Mouse (Mus musculus) mouse trophoblast stem cell (cell line): Measurements from ENCODE around the gene Gnl2.

Source experiments
- in situ Hi-C, 2 experiments: fragments of 300-500 bp; cut with MseI, MboI; formaldehyde crosslinking; loops; 2 replicates in 1 of 2; 3 replicates in 1 of 2; pipeline ENCODE4 v1.15.1; 2025

Gene Gnl2

DNA sequence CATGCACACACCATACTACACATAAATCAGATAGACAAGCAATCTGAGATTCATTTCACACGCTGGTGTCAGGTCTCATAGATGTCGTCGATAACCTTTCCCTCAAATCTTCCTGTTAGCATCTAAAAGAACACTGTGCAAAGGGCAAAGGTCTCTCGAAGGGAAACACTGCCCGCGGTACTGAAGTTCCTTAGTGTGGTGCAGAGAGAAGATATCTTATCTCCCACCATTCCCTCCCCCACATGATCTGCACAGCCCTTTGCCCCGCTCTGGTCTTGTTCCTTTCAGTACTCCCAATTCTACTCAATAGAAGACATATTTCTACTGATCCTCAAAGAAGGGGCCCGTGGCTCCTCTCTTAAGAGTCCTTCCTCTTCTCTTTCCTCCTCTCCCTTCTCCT lies 13.4 kb upstream of the Gnl2 start:
- in situ Hi-C loops, result no loop called here

DNA sequence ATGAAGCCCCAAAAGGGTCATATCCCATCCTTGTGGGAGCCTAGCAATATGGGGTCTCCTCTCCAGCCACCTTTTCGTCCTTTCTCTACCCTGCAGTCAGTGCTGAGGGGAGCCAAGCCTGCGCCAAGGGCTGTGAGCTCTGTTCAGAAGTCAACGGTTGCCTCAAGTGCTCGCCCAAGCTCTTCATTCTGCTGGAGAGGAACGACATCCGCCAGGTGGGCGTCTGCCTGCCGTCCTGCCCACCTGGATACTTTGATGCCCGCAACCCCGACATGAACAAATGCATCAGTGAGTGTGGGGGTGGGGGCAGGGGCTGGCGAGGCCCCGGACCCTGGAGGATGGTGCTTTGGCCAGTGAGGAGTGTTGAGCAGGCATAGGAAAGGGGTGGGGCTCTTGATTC lies 11.5 kb upstream of the Gnl2 start:
- in situ Hi-C loops, result no loop called here

DNA sequence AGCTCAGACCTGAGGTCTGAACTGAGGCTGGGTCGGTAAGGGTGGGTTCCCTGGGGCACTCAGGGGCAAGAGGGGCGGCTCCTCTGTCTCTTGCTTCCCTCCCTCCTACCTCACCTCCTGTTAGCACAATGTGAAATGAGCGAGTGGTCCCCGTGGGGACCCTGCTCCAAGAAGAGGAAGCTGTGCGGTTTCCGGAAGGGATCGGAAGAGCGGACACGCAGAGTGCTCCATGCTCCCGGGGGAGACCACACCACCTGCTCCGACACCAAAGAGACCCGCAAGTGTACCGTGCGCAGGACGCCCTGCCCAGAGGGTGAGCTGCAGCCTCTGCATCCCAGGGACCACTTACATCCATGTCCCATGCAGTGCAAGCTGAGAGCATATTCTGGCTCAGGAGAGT lies 8.9 kb upstream of the Gnl2 start:
- in situ Hi-C loops, result no loop called here

DNA sequence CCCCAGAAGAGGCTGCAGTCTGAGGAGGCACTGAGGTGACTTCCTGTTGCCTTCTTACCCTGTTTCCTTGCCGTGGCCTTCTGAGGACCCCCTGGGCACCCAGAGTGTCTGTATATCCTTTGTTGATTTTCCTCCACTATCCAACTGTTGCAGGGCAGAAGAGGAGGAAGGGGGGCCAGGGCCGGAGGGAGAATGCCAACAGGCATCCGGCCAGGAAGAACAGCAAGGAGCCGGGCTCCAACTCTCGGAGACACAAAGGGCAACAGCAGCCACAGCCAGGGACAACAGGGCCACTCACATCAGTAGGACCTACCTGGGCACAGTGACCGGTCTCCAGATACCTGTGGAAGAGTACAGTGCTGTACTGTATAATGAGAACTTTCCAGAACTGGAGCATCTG lies 8.2 kb upstream of the Gnl2 start:
- in situ Hi-C loops, result no loop called here

DNA sequence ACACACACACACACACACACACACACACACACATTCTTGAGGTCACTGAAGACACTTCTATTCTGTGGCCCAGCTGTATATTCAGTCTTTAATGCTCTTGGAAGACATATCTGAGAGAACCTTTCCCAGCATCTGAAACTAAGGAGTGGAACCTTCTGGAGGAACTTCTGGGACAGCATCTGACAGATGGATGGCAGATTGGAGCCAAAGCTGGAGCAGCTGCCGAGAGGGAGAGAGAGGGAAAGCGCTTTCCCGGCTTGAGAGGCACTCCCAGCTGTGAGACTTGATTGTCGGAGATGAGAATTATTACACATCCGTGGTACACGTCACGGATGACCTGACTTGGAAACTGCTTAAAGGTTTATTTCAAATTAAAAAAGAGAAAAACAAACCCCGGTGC lies 7.7 kb upstream of the Gnl2 start:
- in situ Hi-C loops, result no loop called here

DNA sequence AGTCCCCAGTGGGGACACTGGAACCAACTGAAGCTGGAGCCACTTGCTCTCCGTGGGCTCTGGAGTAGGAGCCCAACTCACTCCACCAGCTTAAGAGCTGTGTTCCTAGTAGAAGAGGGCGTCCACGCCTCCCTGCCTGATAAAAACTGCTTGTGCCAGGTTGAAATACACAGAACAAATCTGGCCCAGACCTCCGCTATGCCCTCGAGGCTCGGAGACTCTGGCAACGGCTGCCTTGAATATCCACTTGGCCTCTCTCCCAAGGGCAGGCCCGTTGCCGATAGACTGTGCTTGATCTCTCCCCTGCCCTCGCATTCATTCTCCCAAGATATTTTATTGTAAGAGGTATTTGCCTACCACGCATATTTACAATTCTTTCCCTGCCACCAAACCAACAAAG lies 1.0 kb downstream of the Gnl2 start:
- in situ Hi-C loops, result no loop called here

DNA sequence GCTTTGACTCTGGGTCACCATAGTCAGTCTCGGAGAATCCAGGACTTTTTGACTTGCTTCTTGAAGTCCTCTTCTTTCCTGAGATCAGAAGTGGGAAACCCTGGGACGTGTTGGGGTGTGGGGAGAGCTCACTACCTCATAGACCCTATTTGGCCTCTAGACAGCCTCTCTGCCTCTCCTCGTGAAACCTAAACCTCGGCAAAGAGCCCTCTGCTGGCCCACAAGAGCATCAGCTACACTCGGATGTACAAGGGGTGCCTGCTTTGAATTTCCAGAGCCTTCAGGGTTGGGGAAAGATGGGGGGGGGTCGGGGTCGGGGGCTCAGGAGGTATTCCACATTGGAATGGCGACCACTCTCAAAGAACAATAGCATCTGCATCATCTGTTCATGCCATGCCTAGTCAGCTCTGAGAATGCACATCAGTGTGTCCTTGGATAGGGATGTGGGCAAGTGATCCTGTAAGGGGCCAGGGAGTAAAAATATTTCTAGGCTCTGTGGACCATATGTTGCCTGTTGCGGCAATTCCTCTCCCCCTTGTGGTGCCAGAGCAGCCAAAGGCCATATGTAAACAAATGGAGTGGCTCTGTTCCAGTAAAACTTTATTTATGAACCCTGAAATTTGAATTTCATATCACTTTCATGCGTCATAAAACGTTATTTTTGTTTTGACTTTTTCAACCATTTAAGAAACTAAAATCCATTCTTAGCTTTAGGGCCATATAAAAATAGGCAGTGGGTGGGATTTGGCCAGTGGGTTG lies 4.6 kb downstream of the Gnl2 start:
- in situ Hi-C loops, result loop anchor here in 1 of 2 experiments (5.0 kb wide), 1 partner anchor 64 kb away; no protein-coding TSS in a partner anchor

DNA sequence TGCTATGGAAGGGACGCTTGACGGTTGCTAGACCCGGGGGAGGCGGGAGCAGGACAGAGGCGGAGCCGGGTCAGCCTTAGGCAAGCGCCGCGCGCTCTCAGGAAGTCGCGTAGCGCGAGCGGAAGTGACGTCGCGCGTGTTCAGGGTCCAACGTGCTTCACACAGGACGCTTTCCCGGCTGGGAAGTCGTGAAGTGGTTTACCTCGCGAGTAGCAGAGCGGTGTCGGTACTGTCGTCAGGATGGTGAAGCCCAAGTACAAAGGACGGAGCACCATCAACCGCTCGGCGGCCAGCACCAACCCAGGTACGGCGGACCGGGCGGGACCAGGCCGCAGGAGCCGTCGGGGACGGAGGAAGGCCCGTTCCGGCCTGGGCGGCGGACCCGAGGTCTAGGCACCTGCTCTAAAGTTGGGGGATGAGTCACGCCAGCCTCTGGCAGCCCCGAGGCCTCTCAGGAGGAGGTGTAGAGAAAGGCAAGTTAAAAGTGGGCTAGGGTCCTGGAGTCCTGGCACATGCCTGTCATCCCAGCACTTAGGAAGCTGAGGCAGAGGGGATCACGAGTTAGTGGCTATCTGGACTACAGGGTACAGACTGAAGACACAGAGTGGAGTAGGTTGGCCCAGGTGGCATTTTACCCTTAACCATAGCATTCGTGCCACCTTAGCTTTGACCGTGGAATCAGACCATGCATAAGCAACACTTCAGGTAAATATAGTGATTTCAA lies 13.7 kb downstream of the Gnl2 start:
- in situ Hi-C loops, result no loop called here

DNA sequence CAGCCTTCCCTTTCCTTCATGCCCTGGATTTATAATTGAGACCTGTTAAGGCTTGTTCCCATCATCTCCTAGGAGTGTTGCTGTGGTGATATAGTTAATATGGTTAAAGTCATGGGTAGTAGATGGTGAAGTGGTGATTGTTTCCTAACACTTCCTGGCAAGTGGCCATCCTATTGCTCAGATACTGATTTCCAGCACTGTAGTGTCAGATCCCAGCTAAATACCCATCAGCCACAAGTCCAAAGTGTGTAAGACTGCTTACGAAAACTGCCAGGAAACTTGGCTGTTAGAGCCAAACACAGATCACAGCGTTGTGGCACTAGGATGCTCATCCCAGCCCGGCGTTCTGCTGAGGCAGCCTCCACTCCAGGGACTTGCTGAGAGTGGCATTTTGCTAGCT lies 18.0 kb downstream of the Gnl2 start:
- in situ Hi-C loops, result no loop called here

DNA sequence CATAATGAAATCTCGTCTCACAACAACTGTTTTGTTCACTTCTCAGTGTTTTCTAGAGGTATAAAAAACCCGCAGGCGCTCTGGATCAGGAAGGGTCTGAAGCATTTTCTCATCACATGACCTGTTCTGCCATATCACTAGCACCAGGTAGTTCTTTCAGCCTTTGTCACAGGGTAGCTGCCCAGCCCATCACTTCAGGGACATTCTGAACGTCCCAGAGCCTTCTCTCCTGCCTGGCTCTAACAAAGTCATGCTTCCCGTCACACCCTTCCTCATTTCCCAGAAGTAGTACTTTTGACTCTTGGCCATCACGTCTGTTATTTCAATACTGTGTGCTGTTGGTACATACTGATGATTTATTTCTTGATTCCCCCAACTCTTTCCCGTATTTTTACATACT lies 28.1 kb downstream of the Gnl2 start:
- in situ Hi-C loops, result no loop called here

DNA sequence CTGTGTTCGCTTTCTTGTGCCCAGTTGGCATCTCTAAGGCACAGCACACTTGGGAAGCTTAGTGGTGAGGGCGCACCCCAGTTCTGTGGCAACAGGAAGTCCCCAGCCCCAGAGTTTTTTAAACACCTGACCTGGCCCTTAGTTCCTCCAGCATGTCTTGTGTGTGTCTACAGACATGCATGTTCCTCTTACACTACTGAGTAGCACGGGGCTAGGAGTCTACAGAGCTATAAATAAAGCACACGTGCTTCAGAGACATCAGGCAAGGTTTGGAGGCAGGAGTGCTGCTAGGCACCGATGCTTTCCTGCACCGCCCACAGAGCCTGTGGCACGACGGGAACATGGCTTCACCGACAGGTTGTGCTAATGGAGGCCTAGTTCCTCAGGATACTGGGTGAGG lies 39.0 kb downstream of the Gnl2 start:
- in situ Hi-C loops, result no loop called here

DNA sequence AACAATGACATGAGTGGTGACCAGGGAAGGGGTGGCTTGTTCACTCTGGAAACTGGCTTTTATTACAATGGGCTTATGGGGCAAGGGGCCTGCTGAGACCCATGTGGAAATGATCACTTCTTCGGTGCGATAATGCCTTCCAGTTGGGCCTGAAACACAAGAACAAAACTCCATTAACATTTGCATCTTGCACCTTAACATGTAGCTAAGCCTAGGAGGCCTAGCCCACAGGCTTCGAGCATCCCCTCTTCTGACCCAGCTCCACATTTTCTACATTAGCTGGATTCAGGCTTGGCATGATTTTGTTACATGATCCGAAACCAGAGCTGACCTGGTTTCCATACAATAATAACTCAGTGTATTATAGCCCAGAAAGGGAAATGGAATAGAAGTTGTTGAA lies 40.1 kb downstream of the Gnl2 start:
- in situ Hi-C loops, result no loop called here

DNA sequence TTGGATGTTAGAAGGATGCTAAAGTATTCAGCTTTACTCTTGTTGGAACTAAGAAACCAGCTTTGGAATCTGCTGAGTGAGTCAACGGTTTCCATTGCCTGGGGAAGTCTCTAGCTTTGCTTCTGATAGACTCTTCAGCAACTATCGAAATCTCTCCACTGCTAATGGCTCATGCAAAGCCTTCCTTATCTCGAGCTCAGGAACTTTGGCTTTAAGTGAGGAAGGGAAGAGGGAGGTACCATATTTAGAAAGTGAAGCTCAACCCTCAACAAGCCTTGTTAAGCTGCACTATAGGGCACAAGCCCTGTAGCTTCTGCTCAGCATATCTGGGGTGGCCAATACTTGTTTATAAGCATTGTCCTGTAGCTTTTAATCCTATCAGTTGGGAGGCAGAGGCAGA lies 40.9 kb downstream of the Gnl2 start:
- in situ Hi-C loops, result no loop called here

DNA sequence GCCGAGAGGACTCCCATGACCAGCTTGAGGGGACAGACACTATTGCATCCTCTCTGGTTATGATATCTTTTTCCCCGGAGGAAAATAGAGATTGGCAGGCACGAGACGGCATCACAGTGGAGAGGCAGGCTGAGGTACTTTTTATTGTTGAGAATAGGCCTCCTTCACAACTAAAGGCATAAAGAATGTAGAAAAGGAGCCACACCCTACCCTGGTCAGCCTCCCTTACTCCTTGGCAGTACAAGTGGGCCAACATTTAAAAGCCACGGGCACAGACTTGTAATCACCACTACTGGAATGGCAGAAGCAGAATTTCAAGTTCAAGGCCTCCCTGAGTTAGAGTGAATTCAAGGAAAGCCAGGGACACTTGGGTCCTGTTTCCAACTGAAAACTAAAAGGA lies 41.6 kb downstream of the Gnl2 start:
- in situ Hi-C loops, result no loop called here

DNA sequence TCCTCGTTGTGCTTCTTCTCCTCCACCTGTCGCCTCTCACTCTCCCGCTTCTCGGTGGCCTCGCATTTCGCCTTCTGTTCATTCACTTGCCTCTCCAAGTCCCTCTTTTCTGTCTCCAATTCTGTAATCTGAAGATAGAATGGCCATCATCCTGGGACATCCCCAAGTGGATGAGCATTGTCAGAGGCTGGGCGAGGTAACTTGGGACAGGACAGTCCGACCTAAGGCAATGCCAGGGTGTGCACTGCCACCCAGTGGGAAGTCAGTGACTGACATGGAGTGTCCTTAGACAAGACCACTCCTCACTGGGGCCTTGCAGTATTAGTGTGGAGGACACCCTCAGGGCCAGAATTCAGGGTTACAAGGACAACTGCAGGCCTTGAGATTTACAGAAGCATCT lies 42.6 kb downstream of the Gnl2 start:
- in situ Hi-C loops, result no loop called here

DNA sequence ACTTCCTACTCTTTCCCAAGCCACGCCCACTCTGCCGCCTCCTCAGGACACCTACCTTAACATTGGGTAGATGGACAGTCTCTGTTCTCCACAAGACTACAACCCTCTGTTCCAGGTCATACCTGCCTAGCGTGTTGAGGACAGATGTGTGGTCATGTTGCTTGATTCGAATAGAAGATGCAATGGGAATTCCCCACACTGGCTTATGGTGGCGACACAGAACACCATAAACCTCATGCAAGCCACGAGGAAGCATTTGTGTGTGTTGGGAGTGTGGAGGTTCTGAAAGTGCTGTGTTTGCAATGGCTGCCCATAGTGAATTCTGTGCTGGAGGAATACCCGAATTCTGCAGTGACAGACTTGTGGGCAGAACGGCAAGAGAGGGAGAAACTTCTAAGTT lies 47.4 kb downstream of the Gnl2 start:
- in situ Hi-C loops, result no loop called here

DNA sequence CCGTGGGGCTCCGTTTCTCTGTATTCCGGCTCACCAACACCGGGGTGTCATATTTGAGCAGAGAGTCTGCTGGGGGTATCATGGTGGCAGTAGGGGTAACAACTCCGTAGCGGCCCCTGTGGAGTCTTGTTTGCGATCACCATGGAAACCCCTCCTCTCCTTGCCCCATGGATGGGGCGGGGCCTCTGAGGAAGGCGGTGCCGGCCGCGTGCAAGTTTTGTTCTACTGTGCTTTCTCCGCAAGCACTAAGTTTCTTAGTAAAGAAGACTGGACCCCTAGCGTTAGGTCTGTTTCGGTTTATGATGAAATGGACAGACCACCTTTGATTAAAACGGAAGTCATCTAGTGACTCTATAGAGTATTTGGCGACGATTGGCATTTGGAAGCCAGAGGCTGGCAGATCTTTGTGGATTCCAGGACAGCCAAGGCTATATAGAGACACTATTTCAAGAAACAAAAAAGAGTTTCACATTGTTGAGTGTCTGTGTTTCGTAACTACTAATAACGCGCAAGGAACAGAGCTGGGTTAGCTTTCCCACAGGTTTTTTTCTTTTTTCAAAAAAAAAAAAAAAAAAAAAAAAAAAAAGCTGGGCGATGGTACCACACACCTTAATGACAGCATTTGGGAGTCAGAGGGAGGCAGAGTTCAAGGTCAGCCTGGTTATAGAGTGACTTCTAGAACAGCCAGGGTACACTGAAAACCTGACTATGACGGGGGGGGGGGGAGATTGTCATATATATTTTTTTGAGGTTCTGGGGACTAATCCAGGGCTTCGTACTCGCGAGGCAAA lies 49.3 kb downstream of the Gnl2 start, which contains the start of gene Dnali1:
TSS of gene Dnali1 (minus strand) at position 187 of the 791 bp plus-strand sequence.
- in situ Hi-C loops, result no loop called here

DNA sequence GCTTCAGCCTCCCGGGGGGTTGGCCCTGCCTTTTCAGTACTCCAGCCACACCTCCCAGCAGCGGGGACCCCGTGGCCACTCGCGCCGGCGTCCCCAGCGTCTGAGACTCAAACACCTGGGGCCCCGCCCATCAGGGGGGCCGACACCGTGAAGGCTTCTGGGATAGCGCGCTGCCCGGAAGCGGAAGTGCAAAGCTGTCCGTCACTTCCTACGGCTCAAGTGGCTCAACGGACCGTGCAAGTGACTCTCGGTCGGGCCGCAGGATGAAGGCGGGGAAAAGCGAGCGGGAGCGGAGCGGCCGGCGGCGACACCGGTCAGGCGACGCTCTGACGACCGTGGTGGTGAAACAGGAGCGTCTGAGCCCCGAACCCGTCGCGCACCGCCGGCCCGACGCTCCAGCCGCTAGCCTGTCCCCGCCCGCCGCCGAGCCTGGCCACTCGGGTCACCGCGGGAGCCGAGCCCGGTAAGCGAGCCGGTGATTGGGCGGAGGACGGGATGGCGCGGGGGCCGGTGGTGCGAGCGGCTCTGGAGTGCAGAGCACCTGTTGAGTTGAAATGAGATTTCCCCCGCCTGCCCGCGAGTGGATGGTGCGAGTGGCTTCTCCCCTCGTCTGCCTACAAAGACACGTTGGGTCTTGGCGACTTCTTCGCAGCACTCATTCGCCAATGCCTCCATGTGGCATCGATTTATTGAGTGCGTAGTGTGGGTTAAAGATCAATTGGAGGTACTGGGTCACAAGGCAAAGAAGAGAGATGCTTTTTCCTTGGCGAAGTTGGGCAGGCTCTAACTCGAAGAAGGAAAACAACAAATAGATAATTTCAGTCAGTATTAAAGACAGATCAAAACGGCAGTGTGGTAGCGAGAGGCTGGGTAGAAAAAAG lies 50.3 kb downstream of the Gnl2 start, which contains the start of gene Snip1:
TSS of gene Snip1 (plus strand) at position 183 of the 881 bp plus-strand sequence.
- in situ Hi-C loops, result no loop called here

DNA sequence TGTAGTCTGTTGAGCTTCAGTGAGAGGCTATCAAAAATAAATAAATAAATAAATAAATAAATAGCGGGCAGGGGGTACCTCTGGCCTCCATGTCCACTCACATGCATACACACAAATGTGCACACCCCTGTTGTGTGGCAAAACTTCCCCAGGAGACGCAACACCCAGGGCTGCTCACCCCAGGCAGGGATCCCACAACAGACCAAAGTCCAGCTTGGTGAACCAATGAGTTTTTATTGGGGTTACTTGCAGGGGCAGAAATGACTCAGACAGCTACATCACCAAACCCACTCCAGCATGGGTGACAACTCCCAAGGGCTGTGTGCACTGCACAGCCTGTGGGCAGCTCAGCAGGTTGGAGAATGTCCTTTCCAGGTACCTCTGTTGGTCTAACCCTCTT lies 61.3 kb downstream of the Gnl2 start:
- in situ Hi-C loops, result no loop called here

DNA sequence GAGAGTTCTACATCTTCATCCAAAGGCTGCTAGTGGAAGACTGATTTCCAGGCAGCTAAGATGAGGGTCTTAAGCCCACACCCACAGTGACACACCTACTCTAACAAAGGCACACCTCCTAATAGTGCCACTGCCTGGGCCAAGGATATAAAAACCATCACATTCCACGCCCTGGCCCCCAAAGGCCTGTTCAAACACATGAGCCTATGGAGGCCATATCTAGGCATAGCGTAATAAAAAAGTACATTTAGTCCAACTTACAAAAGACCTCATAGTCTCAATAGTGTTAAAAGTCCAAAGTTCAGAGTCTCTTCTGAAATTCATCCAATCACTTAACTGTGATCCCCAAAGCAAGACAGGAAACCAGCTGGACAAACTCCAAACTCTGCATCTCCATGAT lies 62.3 kb downstream of the Gnl2 start:
- in situ Hi-C loops, result no loop called here
